Mouse (Mus musculus): ENCODE measurements around the gene Prss2.

DNA sequence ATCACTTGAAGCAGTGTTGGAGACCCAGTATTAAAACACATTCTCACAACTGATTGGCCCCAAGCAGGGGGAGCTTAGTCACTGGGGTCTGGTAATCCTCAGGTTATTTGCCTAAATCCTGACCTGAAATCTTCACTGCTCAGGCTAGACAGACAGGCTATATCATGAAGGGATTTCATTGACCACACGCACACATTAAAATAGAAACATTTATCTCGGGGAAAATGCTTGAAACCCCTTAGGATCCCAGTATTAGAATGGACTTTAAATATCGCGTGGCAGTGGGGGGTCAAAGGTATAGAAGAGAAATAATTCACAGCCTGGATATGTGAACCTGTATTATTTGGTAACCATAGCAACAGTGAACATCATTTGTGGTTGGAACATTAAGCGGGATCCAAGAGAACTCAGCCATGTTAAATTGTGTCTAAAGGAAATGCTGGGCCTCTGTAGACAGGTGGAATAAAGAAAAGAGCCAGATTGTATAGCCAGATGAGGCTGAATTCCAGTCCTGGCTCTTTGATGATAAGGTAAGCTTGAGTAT, 22.9 kb downstream of the Prss2 start:
- no peak for TF ChIP-seq POLR2A (IDR thresholded peaks at IDR 0.05; ENCODE audit: low read depth, low read length)
- no peak for TF ChIP-seq CTCF (conservative IDR thresholded peaks at IDR 0.05; ENCODE audit: insufficient read depth, insufficient read length, low read depth, low read length)
